ENCODE assay signal across 1 mouse cellular context in the genomic region with DNA sequence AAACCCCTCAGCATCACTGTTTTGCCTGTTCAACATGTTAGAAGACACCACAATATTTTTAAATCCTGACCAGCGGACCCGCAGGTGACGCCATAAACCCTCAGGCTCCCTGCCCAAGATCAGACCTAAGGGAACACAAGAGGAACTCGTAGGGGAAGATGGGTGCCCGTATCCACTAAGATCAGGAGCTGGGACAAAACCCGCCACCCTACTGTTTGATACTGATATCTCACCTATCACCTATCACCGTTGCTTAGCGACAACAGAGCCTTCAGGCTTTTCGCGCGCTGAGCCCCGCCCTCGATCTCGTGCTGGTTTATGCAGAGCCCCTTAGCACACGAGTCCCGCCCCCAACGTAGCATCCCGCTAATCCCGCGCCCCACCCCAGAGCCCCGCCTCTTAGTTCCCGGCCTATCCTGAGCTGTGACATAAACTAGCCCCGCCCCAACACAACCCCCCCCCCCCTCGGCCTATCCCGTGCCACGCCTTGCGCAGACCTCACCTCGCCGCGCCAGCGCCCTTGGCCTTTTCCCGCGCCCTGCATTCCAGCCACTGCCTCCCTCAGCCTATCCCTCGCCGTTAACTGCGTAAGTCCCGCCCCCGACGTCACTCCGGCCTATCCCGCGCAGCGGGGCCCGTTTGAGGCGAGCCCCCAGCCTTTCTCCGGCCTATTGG.
A peak's percentile ranks its signal among the peaks of the same experiment; 100 is the strongest.
TF ChIP-seq lines count a peak whose summit lies in the region.

A gene (plus strand): TSS at position 500 of the 675 bp plus-strand sequence.

TF ChIP-seq in CH12.LX, 34 proteins besides CTCF, POLR2A, EP300 and RAD21 (continued from another document):
- 0 out of 2 replicates have a peak, but pooled peaks have one; percentile 52 for TF ChIP-seq MAZ (IDR thresholded peaks at IDR 0.05; ENCODE audit: low read depth, low read length)
